Mouse (Mus musculus): Measurements from ENCODE around the gene Zbtb20.

- TF ChIP-seq POLR2A (IDR thresholded peaks at IDR 0.05; ENCODE audit: borderline replicate concordance, control insufficient read depth, low read depth, low read length) (no peak), CTCF (IDR thresholded peaks at IDR 0.05; ENCODE audit: control insufficient read depth, insufficient read depth, low read length) (no peak)
These were observed 613.7 kb downstream of the Zbtb20 start for GRCm38 (mm10) chr16:43489362-43489761.

Data from bone marrow, adult 2 months (tissue).